Mouse (Mus musculus) v-Abl transformed pro-B cells (cell line): ENCODE data around the gene Pard6a.

ENCODE experiments used
- in situ Hi-C, 2 experiments: fragments of 400-800 bp; cut with MboI; formaldehyde crosslinking; loops; one replicate each; pipeline ENCODE4 v1.15.1; 2025; ENCODE audit not compliant: unreplicated experiment in 2 of 2

Pard6a gene

GRCm38 (mm10) chr8:105732186-105732585, 31.2 kb downstream of the Pard6a start:
- in situ Hi-C loops: no loop called here

- in situ Hi-C loops: no loop called here
Measured at GRCm38 (mm10) chr8:105739216-105739615, 38.3 kb downstream of the Pard6a start.

- in situ Hi-C loops: no loop called here
Measured at GRCm38 (mm10) chr8:105743301-105743700, 42.4 kb downstream of the Pard6a start.

GRCm38 (mm10) chr8:105750606-105751005, 49.7 kb downstream of the Pard6a start:
- in situ Hi-C loops: no loop called here
